Mouse (Mus musculus): ENCODE results near the gene Gstp2. TPM values are rescaled to one million over a fixed set of nuclear protein-coding genes. Genes with fewer than 3 reads are reported as not detected.

Gstp2 gene
- polyA plus RNA-seq, 1 experiment from 2014 or later, result 6.4 TPM

DNA sequence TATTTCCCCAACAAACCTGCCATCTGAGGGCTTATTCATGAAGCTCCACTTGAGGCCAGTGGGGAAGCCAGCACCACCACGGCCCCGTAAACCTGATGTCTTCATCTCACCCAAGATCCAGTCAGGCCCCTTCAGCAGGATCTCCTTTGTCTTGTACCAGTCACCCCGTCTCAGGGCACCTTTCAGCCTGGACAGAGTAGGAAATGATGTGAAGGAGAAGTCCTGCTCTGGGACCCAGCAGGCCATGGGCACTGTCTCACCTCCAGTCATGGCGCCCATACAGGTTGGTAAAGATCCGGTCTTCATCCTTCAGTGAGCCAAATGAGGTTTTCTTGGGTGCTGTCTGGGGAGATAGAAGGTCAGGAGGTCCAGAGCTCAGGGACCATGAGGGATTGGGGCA is 34.7 kb downstream of the Gstp2 start:
- H3K4me3 ChIP-seq (ENCODE audit: low read depth, low read length), result no peak overlapping the region
- TF ChIP-seq CTCF (IDR thresholded peaks at IDR 0.05; ENCODE audit: low read depth) (no peak), EP300 (IDR thresholded peaks at IDR 0.05; ENCODE audit: low read depth) (no peak)
- 89% methylated on average over 5 of the region's 5 CpGs for WGBS (ENCODE audit: insufficient replicate concordance)
- H3K27ac ChIP-seq (ENCODE audit: low read depth), result no peak overlapping the region
- peaks cover 6% of the 10 kb centered on the region for H3K4me1 ChIP-seq (ENCODE audit: insufficient read depth)
- H3K36me3 ChIP-seq (replicated peaks; ENCODE audit: insufficient read depth, low read length), result peaks cover 42% of the 10 kb centered on the region
- ATAC-seq (no peak), DNase-seq (no peak)
- peak overlapping the region; percentile 79; the same call in 1 of the 2 replicates for H3K4me2 ChIP-seq (ENCODE audit: low read depth, low read length)
- H3K9me3 ChIP-seq (ENCODE audit: low read length), result no peaks in the 10 kb centered on the region
- no peak overlapping the region for H3K9ac ChIP-seq (replicated peaks)
- H3K27me3 ChIP-seq (ENCODE audit: insufficient read depth, low read length), result no peaks in the 10 kb centered on the region

DNA sequence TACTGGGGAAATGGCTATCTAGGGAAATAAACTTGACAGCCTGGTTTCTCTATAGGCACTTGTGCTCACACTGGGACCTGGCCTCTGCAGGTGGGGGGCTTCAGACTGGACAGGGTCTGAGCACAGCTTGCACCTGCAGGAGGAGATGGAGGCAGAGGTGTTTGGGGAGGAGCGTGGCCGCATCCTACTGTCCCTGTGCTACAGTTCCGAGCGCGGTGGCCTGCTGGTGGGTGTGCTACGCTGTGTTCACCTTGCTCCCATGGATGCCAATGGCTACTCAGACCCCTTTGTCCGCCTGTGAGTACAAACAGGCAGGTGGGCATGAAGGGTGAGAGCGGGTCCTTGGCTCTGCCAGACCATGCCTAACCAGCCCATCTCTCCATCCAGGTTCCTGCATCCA is 39.9 kb downstream of the Gstp2 start:
- Histone ChIP-seq H3K4me1 (ENCODE audit: insufficient read depth) (peaks cover 6% of the 10 kb centered on the region), H3K9me3 (ENCODE audit: low read length) (no peaks in the 10 kb centered on the region), H3K36me3 (replicated peaks; ENCODE audit: insufficient read depth, low read length) (peaks cover 46% of the 10 kb centered on the region), H3K4me3 (ENCODE audit: low read depth, low read length) (no peak overlapping the region), H3K4me2 (ENCODE audit: low read depth, low read length) (no peak overlapping the region), H3K27me3 (ENCODE audit: insufficient read depth, low read length) (no peaks in the 10 kb centered on the region), H3K9ac (replicated peaks) (no peak overlapping the region), H3K27ac (ENCODE audit: low read depth) (no peak overlapping the region)
- WGBS (ENCODE audit: insufficient replicate concordance), result 90% methylated on average over 8 of the region's 8 CpGs
- DNase-seq, result no peak
- TF ChIP-seq CTCF (IDR thresholded peaks at IDR 0.05; ENCODE audit: low read depth), result no peak
- ATAC-seq, result no peak

DNA sequence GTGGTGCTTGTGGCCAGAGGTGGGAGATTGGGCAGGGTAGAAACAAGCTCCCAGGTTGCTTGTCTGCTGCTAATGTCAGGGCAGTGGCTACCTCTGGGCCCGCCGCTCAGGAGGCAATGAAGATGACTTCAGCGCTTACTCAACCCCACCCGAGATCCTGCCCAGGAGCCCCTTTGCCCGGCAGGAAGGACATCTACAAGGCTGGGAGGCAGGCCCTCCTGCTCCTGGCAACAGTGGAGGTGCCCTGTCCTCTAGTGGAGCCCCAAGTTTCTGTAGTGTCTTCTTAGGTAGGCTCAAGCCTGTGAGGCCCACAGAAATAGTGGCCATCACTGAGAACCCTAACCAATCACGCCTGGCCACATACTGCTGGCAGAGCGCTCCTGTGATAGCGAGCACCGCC is 40.7 kb downstream of the Gstp2 start:
- no peaks in the 10 kb centered on the region for H3K27me3 ChIP-seq (ENCODE audit: insufficient read depth, low read length)
- H3K36me3 ChIP-seq (replicated peaks; ENCODE audit: insufficient read depth, low read length), result peaks cover 44% of the 10 kb centered on the region
- H3K27ac ChIP-seq (ENCODE audit: low read depth), result no peak overlapping the region
- H3K9me3 ChIP-seq (ENCODE audit: low read length), result no peaks in the 10 kb centered on the region
- no peak overlapping the region for H3K9ac ChIP-seq (replicated peaks)
- WGBS (ENCODE audit: insufficient replicate concordance), result 82% methylated on average over 9 of the region's 9 CpGs
- H3K4me2 ChIP-seq (ENCODE audit: low read depth, low read length), result no peak overlapping the region
- H3K4me1 ChIP-seq (ENCODE audit: insufficient read depth), result peaks cover 11% of the 10 kb centered on the region
- ATAC-seq, result no peak
- peak; percentile 11 for DNase-seq
- no peak overlapping the region for H3K4me3 ChIP-seq (ENCODE audit: low read depth, low read length)
- TF ChIP-seq CTCF (IDR thresholded peaks at IDR 0.05; ENCODE audit: low read depth) (no peak), EP300 (IDR thresholded peaks at IDR 0.05; ENCODE audit: low read depth) (no peak)

DNA sequence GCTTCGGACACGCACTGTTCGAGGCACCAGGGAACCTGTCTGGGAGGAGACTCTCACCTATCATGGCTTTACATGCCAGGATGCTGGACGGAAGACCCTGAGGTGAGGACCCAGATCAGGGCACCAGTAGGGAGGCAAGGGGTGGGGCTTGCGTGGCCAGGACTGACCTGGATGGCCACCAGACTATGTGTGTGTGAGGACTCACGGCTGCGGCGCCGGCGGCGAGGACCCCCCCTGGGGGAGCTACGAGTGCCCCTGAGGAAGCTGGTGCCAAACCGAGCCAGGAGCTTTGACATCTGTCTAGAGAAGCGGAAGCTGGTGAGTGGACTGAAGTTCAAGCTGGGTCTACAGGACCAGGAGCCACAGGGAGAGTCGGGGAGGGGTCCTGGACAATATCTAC is 41.5 kb downstream of the Gstp2 start:
- H3K4me2 ChIP-seq (ENCODE audit: low read depth, low read length), result no peak overlapping the region
- H3K4me3 ChIP-seq (ENCODE audit: low read depth, low read length), result no peak overlapping the region
- DNase-seq, result peak; percentile 13
- H3K9ac ChIP-seq (replicated peaks), result no peak overlapping the region
- no peak for ATAC-seq
- no peaks in the 10 kb centered on the region for H3K27me3 ChIP-seq (ENCODE audit: insufficient read depth, low read length)
- 90% methylated on average over 15 of the region's 15 CpGs for WGBS (ENCODE audit: insufficient replicate concordance)
- no peak overlapping the region for H3K27ac ChIP-seq (ENCODE audit: low read depth)
- peaks cover 38% of the 10 kb centered on the region for H3K36me3 ChIP-seq (replicated peaks; ENCODE audit: insufficient read depth, low read length)
- H3K9me3 ChIP-seq (ENCODE audit: low read length), result no peaks in the 10 kb centered on the region
- no peak for TF ChIP-seq CTCF (IDR thresholded peaks at IDR 0.05; ENCODE audit: low read depth)
- no peak for TF ChIP-seq EP300 (IDR thresholded peaks at IDR 0.05; ENCODE audit: low read depth)
- H3K4me1 ChIP-seq (ENCODE audit: insufficient read depth), result peaks cover 11% of the 10 kb centered on the region

DNA sequence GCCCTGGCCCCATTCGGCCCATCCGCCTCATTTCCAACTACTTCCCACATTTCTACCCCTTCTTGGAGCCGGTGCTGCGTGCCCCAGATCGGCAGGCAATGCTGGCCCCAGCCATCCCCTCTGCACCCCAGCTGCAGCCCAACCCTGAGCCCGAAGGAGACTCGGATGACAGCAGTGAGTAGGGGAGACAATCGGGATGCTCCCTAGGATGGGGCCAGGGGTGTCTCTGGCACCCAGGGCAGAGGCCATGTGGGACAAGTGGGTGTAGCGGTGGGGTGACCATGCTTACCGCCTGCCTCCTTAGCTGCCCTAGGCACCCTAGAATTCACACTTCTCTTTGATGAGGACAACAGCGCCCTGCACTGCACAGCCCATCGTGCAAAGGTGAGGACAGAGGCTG is 42.2 kb downstream of the Gstp2 start:
- Histone ChIP-seq H3K4me1 (ENCODE audit: insufficient read depth) (peaks cover 14% of the 10 kb centered on the region), H3K4me3 (ENCODE audit: low read depth, low read length) (no peak overlapping the region), H3K27me3 (ENCODE audit: insufficient read depth, low read length) (no peaks in the 10 kb centered on the region), H3K27ac (ENCODE audit: low read depth) (no peak overlapping the region), H3K36me3 (replicated peaks; ENCODE audit: insufficient read depth, low read length) (peaks cover 32% of the 10 kb centered on the region), H3K9ac (replicated peaks) (no peak overlapping the region), H3K9me3 (ENCODE audit: low read length) (no peaks in the 10 kb centered on the region), H3K4me2 (ENCODE audit: low read depth, low read length) (no peak overlapping the region)
- DNase-seq, result no peak
- ATAC-seq, result no peak
- no peak for TF ChIP-seq EP300 (IDR thresholded peaks at IDR 0.05; ENCODE audit: low read depth)
- no peak for TF ChIP-seq CTCF (IDR thresholded peaks at IDR 0.05; ENCODE audit: low read depth)
- 79% methylated on average over 12 of the region's 12 CpGs for WGBS (ENCODE audit: insufficient replicate concordance)

DNA sequence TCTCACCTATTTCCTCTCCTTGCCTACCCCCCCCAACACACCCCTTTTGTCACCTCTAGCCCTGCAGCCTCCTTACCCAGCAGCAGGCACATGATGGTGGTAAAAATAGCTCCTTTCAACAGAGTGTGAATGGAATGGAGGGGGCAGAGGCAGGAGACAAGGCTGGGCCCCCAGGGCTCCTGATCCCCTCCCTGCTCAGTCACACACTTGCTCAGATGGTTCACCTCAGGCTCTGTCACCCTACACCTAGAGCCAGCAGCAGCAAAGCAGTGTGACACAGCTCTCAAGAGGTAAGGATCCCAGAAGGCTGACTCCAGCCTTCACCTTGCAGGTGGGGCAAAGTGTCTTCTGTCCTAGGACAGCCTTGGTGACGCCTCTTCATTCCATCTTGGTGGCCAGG is 42.7 kb downstream of the Gstp2 start, which contains the start of gene Doc2g:
Doc2g (plus strand) TSS at position 202 of the 400 bp plus-strand sequence.
- DNase-seq, result peak; percentile 10
- Histone ChIP-seq H3K4me3 (ENCODE audit: low read depth, low read length) (no peak within 1 kb of the TSS), H3K9ac (replicated peaks) (no peak within 1 kb of the TSS), H3K9me3 (ENCODE audit: low read length) (no peaks in the 10 kb centered on the region), H3K27ac (ENCODE audit: low read depth) (no peak within 1 kb of the TSS), H3K4me1 (ENCODE audit: insufficient read depth) (peaks cover 14% of the 10 kb centered on the region), H3K4me2 (ENCODE audit: low read depth, low read length) (no peak within 1 kb of the TSS), H3K36me3 (replicated peaks; ENCODE audit: insufficient read depth, low read length) (peaks cover 26% of the 10 kb centered on the region), H3K27me3 (ENCODE audit: insufficient read depth, low read length) (no peaks in the 10 kb centered on the region)
- no peak for TF ChIP-seq EP300 (IDR thresholded peaks at IDR 0.05; ENCODE audit: low read depth)
- TF ChIP-seq CTCF (IDR thresholded peaks at IDR 0.05; ENCODE audit: low read depth), result no peak
- WGBS (ENCODE audit: insufficient replicate concordance), result 93% methylated on average over 1 of the region's 1 CpGs
- ATAC-seq, result no peak

DNA sequence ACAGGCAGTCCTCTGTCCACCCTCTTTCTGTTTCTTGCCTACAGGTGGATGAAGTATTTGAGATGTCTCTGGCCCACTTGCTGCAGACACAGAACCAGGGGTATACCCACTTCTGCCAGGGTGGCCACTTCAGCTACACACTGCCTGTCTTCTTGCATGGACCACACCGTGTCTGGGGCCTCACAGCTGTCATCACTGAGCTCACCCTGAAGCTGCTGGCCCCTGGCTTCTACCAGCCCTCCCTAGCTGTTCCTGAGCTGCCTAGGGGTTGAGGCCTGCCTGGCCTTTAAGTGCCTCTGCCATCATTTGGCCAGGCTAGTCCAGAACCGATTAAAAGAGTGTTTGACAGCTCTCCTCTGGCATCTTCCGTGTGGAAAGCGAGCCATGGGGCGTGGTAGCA is 44.1 kb downstream of the Gstp2 start:
- H3K27me3 ChIP-seq (ENCODE audit: insufficient read depth, low read length), result no peaks in the 10 kb centered on the region
- no peak for DNase-seq
- 88% methylated on average over 5 of the region's 5 CpGs for WGBS (ENCODE audit: insufficient replicate concordance)
- no peak for TF ChIP-seq CTCF (IDR thresholded peaks at IDR 0.05; ENCODE audit: low read depth)
- TF ChIP-seq EP300 (IDR thresholded peaks at IDR 0.05; ENCODE audit: low read depth), result no peak
- H3K4me2 ChIP-seq (ENCODE audit: low read depth, low read length), result no peak overlapping the region
- no peak for ATAC-seq
- H3K9ac ChIP-seq (replicated peaks), result no peak overlapping the region
- H3K9me3 ChIP-seq (ENCODE audit: low read length), result no peaks in the 10 kb centered on the region
- H3K4me1 ChIP-seq (ENCODE audit: insufficient read depth), result peaks cover 14% of the 10 kb centered on the region
- H3K27ac ChIP-seq (ENCODE audit: low read depth), result no peak overlapping the region
- peaks cover 13% of the 10 kb centered on the region; the same call in 1 of the 2 replicates for H3K36me3 ChIP-seq (replicated peaks; ENCODE audit: insufficient read depth, low read length)
- no peak overlapping the region for H3K4me3 ChIP-seq (ENCODE audit: low read depth, low read length)

Measured in liver, postnatal 0 days (tissue).